Mouse (Mus musculus) induced T-regulatory cell, adult 2 months (primary cell): ENCODE results near the gene Stx8.
A peak's percentile ranks its signal among the peaks of the same experiment; 100 is the strongest.

Source experiments
- DNase-seq: peaks from one replicate; pipeline ENCODE4 v3.0.0-alpha.2; 2012; ENCODE audit warnings: low read depth

Stx8 gene

DNA sequence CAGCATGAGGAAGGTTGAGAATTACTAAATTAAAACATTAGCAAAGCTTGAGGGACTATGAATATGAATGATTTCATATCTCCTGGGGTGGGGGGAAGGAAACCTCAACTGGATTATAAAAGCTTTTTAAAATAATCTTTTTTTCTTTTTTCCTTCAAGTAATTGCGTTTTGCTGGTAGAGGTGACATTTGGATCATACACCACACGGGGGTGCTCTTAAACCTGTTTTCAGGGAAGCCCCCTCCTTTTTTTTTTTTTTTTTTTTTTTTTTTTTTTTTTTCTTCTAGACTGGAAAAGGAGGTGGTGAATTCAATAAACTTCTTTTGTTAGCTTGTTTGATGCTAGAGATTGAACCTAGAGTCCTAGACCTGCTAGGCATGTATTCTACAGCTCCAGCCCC, 9.3 kb downstream of the Stx8 start:
- peak; percentile 69 for DNase-seq

DNA sequence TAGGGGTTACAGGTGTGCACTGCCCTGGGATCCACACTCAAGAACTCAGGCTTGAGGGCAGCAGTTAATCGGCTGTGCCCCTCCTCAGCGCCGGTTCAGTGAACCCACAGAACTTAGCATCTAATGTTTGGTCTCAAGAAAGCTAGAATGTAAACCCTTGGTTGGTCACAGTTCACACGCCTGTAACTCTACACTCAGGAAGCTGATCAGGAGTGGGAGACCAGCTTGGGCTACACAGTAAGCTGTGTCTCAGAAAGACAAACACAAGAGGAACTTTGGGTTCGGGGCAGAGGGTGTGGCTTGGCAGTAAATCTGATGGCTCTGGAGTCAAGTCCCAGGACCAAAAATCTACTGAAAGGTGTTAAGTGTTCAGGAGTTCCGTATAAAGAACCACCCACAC, 17.6 kb downstream of the Stx8 start:
- no peak for DNase-seq

DNA sequence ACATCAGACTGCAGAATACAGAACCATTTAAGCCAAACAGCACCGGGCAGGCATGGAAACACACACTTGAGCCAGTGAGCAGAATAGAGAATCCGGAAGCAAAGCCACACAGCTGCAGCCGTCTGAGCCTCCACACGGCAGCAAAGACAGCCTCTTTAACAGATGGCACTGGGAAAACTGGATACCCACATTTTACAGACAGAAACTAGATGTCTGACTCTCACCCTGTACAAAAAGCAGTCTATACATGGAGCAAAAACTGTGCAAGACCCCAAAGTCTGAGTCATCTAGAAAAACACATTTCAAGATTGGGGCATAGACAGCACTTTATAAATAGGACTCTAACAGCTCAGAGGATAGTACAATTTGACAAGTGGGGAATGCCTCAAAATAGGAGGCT, 25.2 kb downstream of the Stx8 start:
- no peak for DNase-seq

DNA sequence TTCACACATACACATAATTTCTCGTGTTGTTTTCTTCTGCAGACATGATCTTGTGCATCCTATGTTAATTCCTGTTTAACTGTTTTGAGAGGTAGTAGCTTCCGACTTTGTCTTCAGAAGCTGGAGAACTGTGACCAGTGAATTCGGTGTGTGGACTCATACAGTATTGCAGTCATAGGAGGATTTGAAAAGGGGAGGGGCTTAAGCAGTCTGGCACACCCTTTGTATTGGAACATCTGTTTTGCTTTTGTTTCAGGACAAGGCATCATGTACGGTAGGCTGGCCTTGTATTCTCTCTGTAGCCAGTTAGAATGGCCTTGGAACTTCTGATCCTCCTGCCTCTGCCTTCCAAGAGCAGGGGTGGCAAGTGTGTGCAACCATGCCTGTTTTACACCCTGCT, 30.0 kb downstream of the Stx8 start:
- no peak for DNase-seq

DNA sequence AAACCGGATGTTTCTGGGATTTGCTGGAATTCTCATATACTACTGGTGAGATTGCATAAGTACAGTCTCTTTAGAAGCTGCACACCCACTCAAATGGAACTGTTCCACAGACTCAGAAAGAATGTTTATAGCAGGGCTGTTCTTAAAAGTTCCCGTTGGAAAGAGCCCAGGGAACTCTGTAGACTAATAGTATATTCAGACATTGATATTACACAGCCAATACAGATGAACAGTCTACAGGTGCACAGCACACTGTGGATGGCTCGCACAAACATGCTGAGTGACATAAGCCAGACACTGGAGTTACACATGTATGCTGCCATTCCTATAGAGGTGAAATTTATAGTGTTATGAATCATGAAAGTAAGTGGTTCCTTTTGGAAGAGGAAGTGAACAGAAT, 32.9 kb downstream of the Stx8 start:
- no peak for DNase-seq

DNA sequence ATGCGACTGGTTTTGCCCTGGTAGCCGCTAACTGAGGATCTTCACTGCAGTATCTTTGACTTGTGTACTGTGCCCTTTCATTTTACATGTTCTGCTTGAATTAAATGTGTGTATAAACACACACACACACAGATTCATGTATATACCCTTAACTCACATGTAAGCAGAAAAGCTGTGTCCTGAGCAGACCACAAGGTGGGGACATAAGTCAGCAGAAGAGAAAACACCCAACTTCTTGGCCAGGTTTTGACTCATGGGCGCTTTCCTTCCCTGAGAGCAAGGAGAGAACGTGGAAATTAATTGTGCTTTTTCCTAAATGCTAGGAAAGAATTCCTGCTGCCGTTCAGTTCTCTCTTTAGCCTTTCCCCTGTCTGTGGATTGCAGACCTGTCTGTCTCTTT, 33.6 kb downstream of the Stx8 start:
- peak; percentile 11 for DNase-seq

DNA sequence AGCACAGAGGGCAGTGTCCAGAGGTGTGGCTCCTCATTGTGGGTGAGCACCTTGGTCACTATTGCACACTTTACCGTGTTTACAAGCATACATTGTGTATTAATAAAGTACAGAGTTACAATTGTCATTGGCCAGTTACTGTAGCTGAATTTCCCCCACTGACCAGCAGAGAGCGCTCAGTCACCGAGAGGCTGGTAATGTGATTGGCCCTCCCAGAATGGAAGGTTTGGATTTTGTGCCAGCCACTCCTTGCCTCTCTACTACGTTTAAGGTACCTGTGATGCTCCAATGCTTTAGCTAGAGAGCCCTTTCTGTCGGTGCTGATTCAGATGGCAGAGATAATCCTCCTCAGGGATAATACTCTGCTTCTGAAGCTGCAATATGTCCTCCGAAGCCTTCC, 38.2 kb downstream of the Stx8 start:
- DNase-seq: peak; percentile 62

DNA sequence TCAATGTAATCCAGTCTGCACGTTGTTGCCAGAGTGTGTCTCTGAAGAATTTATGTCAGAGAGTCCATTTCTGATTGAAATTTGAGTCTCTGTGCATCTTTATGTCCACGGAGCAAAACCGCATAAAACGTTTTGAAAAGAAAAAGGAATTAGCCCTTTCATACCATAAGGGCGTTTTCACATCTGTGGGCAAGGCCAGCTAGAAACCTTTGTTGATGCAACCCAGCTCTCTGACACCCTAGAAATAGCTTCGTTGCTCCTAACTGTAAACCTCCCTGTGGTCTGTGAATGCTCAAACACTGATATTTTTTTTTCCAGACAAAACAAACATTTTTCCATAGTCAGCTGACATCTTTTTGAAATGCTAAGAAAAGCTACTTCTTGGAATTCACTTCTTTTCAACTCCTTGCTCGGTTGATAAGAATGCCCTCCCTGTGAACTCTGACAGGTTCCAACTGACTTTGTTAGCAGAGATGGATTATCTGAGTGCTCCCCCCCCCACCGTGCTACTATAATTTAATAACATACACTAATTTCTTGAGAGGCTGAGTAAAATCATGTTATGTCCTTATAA, 40.3 kb downstream of the Stx8 start:
- DNase-seq: no peak

DNA sequence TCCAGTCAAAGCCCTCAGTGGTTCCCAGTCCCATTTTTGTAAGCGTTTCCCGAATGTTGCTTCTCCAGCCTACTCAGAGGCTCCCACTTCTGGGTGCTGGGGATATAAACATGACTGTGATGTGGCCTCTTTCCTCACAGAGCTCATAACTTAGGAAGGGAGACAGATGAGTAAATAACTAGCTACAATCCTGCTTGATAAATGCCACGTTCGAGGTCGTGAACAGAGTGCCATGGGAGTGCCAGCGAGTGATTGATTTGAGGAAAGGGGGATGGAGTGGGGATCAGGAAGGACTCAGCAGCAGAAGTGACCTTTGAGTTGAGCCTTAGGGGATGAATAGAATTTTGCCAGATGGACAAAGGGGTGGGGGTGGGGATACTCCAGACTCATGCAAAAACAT, 41.7 kb downstream of the Stx8 start:
- DNase-seq: no peak

DNA sequence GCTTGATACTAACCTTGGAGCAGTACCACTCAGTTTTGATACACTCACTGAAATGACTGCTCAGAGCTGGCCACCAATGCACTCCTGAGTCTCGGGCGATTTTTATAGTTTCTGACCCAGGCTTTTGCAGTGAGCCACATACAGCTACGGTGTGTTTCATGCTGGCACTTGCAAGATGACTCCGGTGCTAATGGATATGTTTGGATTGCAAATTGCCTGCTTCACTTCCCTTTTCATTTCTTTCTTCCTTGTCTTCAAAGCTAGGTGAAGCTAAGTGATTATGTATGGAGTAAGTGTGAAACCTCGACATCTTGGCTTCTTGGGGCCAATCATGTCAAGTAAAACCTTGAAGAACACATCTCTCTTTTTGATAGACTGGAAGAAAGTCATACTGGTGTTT, 43.4 kb downstream of the Stx8 start:
- DNase-seq: no peak

DNA sequence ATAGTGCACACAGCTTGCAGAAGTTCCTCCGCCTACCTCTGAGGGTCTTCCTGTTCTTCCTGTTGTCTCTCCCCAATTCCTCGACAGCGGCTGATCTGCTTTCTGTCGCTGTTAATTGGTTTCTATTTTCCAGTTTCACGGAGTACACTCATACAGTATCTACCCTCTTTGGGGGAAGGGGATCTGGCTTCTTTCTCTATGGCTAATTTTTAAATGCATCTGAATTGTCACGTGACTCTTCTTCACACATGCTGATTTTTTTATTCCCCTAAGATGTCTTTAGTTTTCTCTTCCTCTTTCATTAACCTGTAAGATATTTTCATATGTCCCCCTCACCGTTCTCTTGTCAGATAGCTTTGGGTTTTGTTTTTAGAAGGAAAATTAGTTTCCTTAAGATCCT, 46.2 kb downstream of the Stx8 start:
- DNase-seq: no peak

DNA sequence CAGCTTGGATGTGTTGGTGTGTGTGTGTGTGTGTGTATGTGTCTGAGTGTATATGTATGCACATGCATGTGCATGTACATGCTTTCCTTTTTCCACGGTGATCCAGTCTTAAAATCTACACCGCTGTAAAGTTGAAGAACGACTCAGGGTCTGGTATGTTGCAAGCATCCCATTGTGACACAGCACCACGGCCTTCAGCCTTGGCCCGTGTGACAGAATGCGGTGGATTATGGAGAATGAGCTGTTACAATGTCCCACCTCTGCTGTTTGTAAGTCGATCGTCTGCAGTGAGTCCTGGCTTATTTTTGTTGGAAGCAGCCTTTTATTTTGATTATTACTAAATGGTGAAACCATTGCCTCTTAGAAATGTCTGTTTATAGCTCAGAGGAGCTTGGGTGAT, 52.2 kb downstream of the Stx8 start:
- DNase-seq: no peak

DNA sequence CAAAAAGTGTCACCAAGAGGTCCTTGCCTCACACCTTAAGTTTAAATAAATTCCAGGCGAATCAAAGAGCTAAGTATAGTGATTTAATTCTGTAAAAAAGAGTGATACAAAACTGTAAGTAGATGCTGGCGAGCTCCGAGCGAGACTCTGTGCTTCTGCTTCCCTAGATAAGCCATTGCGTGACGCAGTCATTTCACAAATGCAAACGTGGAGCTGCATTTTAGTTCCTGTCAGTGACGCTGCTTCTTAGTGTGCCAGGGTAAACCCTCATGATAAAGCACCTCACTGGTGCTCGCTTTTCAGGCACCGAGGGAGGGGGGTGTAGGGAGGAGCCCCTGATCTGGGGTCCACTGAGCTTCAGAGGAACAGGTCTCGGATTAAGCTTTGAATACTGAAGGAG, 53.2 kb downstream of the Stx8 start:
- DNase-seq: no peak

DNA sequence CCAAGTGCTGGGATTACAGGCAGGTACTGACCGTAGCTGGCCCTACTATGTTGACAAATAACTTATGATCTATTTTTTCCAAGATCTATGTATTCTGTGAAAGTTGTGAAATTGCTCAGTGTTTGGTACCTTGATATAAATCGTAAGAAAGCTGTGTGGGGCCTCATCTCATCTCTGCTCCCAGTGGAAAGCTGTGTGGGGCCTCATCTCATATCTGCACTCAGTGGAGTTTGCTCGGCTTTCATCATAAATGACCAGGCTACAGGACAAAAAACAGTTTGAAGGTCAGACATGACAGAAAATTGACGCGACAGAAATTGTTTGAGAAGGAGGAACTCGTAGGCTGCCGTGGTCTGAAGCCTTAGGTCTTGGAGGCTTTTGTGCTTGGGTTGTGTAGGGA, 56.0 kb downstream of the Stx8 start:
- no peak for DNase-seq

DNA sequence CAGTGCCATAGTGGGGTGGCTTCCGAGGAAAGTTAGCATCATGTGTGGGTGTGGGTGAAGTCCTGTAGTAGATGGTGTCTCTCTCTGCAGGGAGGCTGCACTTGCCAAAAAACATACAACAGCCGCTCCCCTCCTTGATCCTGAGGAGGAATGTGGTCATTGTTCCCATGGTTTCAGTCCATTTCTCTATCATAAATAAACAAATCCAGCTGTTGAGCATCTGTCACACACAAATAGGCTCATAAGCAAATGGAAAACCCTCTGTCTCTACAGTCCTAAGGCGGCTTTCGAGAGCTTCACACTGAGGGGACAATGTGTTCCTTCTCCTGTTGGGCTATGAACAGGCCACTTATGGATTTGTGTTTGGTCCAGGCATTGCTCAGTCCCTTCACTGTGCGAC, 56.9 kb downstream of the Stx8 start:
- no peak for DNase-seq

DNA sequence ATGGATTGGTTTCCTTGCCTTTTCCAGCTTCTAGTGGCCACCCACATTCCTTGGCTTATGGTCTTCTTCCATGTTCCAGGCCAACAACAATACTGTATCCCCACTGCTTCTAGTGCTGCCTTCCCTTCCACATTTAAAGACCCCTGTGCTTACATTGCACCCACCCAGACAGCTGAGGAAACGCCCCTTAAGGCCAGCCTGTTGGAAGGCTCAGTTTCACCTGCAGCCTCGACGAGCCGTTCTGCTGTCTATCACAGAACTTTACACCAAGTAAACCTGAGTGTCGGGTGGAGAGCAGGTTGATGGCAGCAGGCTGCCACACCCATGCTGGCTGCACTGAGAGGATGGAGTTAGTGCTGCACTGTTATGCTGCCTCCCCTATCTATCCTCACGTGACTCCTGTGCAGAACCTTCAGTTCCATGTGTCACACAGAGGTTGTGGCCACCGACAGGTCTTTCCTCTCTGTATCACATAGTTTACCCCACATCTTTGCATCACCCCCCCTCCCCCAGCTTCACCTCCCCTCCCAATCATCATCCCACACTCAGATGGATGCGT, 57.9 kb downstream of the Stx8 start:
- no peak for DNase-seq

DNA sequence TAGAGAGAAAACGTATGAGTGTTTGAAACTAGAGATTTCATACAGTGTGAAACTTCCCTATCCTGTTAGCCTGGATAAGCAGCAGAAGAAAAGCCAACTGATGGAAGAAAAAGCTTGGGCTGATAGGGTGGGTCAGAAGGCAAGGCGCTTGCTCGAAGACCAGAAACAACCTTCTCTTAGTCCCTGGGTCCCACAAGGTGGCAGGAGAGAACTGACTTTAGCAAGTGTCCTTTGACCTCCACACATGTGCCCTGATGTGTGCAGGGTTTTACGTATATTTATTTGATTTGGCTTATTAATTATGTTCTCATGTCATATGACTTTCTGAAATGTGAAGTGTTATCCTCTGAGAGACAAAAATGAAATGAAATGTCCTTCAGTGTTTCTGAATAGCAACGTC, 60.6 kb downstream of the Stx8 start:
- DNase-seq: no peak

DNA sequence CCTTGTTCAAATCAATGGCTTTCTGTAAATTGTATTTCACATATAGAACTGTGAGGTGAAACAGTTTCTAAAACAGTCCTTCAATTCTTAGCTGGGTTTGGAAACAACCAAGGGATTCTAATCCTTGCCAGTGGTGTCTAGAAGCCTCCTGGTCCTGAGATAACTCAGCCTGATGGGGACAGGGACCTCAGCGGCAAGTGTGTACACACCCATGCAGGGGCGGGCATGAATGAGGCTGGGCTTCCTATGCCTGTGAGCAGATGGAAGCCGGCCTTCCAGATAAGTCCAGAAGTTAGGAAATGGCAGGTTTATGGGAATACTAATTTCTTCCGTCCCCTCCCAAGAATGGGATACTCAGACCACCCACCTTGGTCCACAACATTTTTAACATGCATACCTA, 63.1 kb downstream of the Stx8 start:
- no peak for DNase-seq

DNA sequence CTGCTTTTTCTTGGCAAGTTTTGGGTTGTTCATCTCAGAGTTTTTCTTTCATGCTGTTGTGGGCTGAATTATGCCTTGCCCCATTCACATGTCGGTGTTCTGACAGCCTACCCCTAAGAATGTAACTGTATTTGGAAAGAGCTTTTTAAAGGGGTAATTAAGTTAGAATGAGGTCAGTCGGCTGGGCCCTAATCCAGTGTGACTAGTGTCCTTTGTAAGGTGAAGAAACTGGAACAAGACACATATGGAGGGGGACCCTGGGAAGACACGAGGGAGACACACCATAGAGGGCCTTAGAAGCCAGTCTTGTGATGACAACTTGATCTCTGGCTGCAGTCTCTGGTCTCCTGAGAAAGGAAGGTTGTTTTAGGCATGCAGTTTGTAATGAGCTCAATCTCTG, 63.9 kb downstream of the Stx8 start:
- DNase-seq: no peak

DNA sequence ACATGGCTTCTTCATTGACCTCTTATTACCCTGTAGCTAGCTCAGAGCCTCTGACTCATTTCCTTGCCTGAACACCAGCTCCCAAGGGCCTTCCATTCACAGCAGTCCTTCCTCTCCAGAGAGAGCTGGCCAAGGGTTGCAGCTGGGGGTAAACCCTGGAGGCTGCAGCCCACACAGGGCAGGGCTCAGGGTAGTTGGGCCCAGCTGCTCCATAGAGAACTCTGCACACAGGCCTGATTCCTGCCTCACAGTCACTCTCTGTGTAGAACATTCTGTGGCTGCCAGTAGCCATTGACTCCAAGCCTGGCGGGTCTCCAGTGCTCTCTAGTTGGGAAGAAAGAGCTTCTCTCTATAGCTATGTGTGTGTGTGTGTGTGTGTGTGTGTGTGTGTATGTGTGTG, 64.8 kb downstream of the Stx8 start:
- DNase-seq: no peak

DNA sequence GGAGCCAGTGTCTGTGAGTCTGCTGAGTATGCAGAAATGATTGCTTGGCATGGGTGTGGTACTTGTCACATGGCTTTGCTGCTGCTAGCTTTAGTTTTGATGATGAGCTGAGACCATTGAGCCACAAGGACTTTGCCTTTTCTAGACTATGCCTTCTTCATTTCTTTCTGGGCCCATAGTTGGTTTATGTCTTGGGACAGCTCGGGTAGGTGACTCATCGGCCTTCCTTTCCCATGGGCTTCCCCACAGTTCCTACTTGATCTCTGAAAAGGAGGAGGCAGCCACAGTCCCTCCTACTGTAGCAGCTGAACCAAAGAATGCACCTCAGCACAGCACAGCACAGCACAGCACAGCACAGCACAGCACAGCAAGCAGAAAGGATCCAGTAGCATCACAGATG, 66.5 kb downstream of the Stx8 start:
- DNase-seq: no peak

DNA sequence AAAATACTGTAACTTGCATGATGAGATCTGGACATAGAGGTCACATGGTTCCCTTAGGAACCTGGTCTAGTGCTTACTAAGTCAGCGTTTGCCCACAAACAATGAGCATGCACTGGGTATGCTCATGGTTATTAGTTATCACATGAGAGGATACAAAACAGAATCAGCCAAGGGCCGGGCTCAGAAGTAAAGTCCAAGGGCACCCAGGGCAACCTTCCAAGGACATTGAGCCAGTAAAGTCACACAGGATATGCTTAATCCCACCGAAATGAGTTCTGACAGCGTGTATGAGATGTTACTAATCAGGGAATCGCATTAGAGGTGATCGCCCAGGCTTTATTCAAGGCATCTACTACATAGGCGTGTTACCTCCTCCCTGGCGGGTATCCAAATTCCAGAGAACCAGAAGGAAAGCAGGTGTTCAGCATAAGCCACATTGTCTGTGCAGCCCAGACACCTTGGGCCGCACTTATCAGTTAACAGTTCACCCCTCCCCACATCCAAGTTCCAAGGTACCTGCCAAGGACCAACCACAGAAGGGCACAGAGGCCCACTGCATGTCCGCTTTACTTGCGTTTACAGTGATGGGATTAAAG, 67.4 kb downstream of the Stx8 start:
- no peak for DNase-seq

DNA sequence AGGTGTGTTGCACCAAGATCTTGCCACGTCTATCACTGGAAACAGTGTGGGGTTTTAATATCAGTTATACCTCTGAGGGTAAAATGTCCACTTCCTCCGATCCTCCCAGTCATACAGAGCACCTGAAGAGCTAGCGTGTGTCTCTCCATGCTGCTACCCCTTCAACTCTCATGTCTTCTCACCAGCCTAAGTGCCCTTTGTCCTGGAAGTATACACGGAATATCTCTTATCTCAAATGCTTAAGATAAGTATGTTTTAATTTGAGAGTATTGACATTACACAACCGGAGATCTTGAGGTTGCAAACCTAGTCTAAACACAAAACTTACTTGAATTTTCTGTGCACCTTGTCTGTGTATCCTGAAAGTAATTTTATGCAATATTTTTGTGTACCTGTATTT, 68.4 kb downstream of the Stx8 start:
- no peak for DNase-seq

DNA sequence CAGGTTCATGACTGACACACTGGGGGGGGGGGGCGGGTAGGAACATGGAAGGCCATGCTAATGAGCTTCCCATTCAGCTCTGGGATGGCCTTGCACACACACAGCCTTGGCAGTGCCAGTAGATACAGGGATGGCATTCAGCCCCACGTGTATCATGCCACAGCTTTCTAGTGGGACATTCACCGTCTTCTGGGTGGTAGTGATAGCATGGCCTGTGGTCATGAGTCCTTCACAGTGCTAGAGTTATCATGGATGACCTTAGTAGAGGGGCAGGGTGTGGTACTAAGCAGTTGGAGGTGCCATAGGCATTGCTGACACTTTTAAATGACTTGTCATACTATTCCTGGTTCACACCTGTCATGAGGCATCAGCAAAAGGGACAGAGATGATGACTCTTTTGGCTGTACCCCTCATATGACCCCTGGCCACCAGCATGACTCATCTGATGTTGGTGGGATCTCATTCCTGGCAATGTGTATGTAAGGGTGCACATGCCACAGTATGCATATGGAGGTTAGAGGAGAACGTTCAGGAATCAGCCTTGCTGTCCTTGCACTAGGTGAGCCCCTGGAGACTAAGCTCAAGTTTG, 69.4 kb downstream of the Stx8 start:
- no peak for DNase-seq
